Mouse (Mus musculus) lung, postnatal 0 days (tissue): ENCODE measurements around the gene Atp5g1.

Source experiments
- CTCF ChIP-seq: IDR thresholded peaks from 2 replicates; pipeline ENCODE4 v1.5.1; 2016; ENCODE audit warnings: antibody characterized with exemption, mild to moderate bottlenecking
- EP300 ChIP-seq: IDR thresholded peaks from 2 replicates; pipeline ENCODE4 v1.6.1; 2016; ENCODE audit warnings: antibody characterized with exemption, mild to moderate bottlenecking, control low read depth

DNA sequence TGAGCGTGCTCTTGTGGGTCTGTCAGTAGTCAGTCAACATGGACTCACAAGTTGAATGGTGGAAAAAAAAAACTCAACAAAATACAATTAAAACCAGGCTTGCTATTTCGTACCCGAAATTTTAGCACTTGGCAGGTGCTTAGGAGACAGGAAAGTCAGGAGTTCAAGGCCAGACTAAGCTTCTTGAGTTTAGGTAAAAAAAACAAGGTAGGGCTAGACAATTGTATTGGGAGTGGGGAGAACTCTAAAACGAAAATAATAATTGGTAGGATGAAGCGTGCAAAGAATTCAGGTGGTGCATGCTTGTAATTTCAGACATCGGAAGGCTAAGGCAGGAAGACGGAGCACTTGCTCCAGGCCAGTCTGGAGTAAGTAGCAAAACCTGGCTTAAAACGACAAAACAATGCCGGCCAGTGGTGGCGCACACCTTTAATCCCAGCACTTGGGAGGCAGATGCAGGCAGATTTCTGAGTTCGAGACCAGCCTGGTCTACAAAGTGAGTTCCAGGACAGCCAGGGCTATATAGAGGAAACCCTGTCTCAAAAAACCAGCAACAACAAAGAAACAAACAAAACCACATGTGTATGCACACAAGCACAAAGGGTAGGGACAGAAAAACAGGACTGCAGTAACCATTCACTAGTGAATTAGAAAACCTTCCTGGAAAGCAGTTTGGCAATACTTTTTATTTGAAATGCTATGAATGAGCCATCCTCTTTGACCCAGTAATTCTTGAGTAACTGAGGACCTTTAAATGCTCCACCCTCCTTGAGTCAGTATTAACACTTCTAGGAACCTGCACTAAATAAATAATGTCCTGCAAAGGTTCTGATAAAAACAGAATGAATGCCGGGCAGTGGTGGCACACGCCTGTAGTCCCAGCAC lies 993 bp upstream of the Atp5g1 start:
- TF ChIP-seq EP300 (no peak), CTCF (no peak)
